Mouse (Mus musculus) heart, postnatal 0 days (tissue): ENCODE measurements at regions not wholly inside any gene's neighbourhood (a gene's known extent, or its start where the extent isn't known, plus 50 kb on each side); places are given as distances from the start of the nearest gene placed in this dataset.

Experiments used
- ATAC-seq: fragments of 200-750 bp; cut with Nextera tagmentation; 2 replicates; pipeline ENCODE4 v1.8.0; 2017; ENCODE audit warnings: low read depth, moderate number of reproducible peaks, moderate library complexity; ENCODE audit not compliant: insufficient read depth
- DNase-seq: peaks from one replicate; pipeline ENCODE4 v3.0.0-alpha.2; 2016; ENCODE audit warnings: low spot score
- H3K27ac ChIP-seq: fragments of 300-500 bp; sonication (generic); 2 replicates; pipeline ENCODE4 v1.5.1; 2014; ENCODE audit warnings: low read depth, mild to moderate bottlenecking
- H3K27me3 ChIP-seq: fragments of 300-500 bp; sonication (generic); 2 replicates; pipeline ENCODE4 v1.6.1; 2014; ENCODE audit warnings: low read length, mixed read lengths; ENCODE audit not compliant: control insufficient read depth, insufficient read depth
- H3K36me3 ChIP-seq: fragments of 300-500 bp; sonication (generic); replicated peaks from 2 replicates; pipeline ENCODE4 v1.6.1; 2014; ENCODE audit warnings: low read length, mixed read lengths; ENCODE audit not compliant: control insufficient read depth, insufficient read depth
- H3K4me1 ChIP-seq: fragments of 300-500 bp; sonication (generic); 2 replicates; pipeline ENCODE4 v1.6.1; 2014; ENCODE audit warnings: antibody characterized with exemption; ENCODE audit not compliant: control insufficient read depth, insufficient read depth
- H3K4me2 ChIP-seq: fragments of 300-500 bp; sonication (generic); 2 replicates; pipeline ENCODE4 v1.6.1; 2014; ENCODE audit warnings: low read depth, mild to moderate bottlenecking, low read length, moderate library complexity
- H3K4me3 ChIP-seq: fragments of 300-500 bp; sonication (generic); 2 replicates; pipeline ENCODE4 v1.5.1; 2014; ENCODE audit warnings: low read depth, low read length
- H3K9ac ChIP-seq: fragments of 300-500 bp; sonication (generic); replicated peaks from 2 replicates; pipeline ENCODE4 v1.6.1; 2014; ENCODE audit warnings: low read depth, low read length, mixed read lengths
- H3K9me3 ChIP-seq: fragments of 300-500 bp; sonication (generic); replicated peaks from 2 replicates; pipeline ENCODE4 v1.6.1; 2016; ENCODE audit warnings: low read length; ENCODE audit not compliant: control insufficient read depth
- CTCF ChIP-seq: IDR thresholded peaks from 2 replicates; pipeline ENCODE4 v1.5.1; 2016; ENCODE audit warnings: antibody characterized with exemption, control low read depth, low read depth
- EP300 ChIP-seq: IDR thresholded peaks from 2 replicates; pipeline ENCODE4 v1.6.1; 2016; ENCODE audit warnings: antibody characterized with exemption, low read depth
- WGBS: fragments of 180-500 bp; shearing (Covaris S2); extraction: QIAGEN DNeasy Blood & Tissue Kit; methylation state at CpG from one replicate; pipeline ENCODE4 v1.1.7; 2014; 5-methylcytosine and 5-hydroxymethylcytosine counted together

DNA sequence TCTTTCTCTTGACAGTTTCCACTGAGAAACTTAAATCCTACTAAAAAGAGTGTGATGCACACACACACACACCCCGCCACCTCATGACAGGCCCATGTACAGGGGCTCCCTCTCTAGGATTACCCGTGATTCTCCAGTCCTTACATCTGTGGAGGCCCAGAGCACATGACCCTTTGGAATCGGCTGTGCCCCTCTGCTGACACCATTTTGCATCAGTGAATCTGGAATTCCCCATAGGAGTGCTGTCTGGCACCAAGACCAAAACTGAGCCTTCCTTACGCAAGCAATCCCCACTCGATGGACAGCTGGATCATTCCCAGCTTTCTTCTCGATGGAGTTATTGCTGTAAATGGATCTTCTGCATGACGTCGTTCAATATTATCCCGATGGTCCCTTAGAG is 180.3 kb downstream of the Tfap2c start:
- Histone ChIP-seq H3K9me3 (no peaks in the 10 kb centered on the region), H3K36me3 (no peaks in the 10 kb centered on the region), H3K9ac (no peak overlapping the region), H3K4me1 (no peaks in the 10 kb centered on the region), H3K4me3 (no peak overlapping the region), H3K4me2 (no peak overlapping the region), H3K27me3 (peaks cover 90% of the 10 kb centered on the region), H3K27ac (no peak overlapping the region)
- DNase-seq (no peak), ATAC-seq (no peak)
- 71% methylated on average over 9 of the region's 9 CpGs for WGBS
- TF ChIP-seq EP300: no peak
- no peak for TF ChIP-seq CTCF

- no peak overlapping the region for H3K27ac ChIP-seq
- H3K4me3 ChIP-seq: no peak overlapping the region
- H3K4me1 ChIP-seq: no peaks in the 10 kb centered on the region
- no peaks in the 10 kb centered on the region for H3K36me3 ChIP-seq
- H3K9ac ChIP-seq: no peak overlapping the region
- no peaks in the 10 kb centered on the region for H3K9me3 ChIP-seq
- H3K4me2 ChIP-seq: no peak overlapping the region
- DNase-seq: no peak
- ATAC-seq: no peak
- no peak for TF ChIP-seq EP300
- peaks cover 99% of the 10 kb centered on the region for H3K27me3 ChIP-seq
- 3% methylated on average over 18 of the region's 18 CpGs for WGBS
Measured at GRCm38 (mm10) chr2:172731408-172731807, 182.0 kb downstream of the Tfap2c start.

DNA sequence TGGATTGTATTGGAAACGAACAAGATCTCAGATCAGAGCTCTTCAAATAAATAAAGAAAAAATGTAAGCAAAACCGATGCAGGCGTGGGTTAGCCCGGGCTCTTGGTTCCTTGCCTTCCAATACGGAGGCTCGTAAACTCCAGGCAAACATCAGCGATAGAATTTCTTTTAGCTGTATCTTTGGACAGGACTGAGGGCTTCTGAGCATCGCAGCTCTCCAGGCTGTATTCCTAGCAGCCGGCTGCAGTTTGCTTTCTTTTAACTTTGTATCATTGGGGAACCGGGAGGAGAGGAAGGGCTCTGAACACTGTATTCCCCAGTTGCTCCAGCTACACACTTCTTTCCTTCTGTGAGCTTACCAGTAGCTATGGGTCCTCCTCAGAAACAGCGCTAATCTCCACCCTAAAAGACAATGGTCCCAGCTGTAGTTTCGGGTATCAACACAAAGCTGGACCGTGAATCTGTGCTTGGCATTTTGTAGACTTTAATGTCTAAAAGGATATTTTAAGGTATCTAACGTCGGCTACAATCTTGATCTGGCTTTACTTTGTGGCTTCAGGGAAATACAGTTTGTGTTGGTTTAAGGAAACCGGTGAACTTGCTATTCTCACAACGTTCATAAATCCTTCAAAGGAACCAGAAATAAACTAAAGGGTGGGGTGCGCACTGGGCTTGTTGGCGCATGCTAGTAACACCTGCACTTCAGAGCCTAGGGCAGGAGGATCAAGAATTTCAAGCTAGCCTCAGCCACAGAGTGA is 183.2 kb downstream of the Tfap2c start:
- Histone ChIP-seq H3K27ac (no peak overlapping the region), H3K9ac (no peak overlapping the region), H3K4me1 (no peaks in the 10 kb centered on the region), H3K27me3 (peaks cover 92% of the 10 kb centered on the region), H3K36me3 (no peaks in the 10 kb centered on the region), H3K9me3 (no peaks in the 10 kb centered on the region), H3K4me3 (no peak overlapping the region), H3K4me2 (no peak overlapping the region)
- WGBS: 11% methylated on average over 19 of the region's 19 CpGs
- no peak for TF ChIP-seq EP300
- no peak for TF ChIP-seq CTCF
- ATAC-seq (no peak), DNase-seq (no peak)

DNA sequence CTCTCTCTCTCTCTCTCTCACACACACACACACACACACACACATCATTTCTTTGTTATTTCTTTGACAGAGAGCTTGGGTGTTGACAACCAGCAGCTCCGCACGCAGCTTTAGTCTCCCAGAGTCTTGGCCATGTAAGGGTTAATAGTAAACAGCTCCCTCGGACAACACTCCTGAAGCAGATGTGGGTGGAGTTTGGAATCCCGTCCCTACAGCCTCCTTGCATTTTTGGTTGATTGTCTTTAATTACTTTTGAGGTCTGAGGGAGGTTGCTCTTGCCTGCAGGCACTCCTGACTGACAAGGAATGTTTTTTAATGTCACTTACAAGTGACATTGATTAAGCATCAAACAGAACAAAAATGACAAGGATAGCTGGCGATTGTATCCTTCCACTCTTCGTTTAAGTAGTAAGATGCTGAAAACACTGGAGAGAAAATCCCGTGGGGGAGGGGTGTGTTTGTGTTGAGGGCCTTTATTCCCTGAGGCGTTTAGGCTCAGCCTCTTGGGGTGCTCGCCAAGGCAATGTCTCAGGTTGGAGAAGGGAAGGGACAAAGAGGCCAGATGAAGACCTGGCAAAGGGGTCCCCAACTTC is 184.1 kb downstream of the Tfap2c start:
- Histone ChIP-seq H3K4me2 (no peak overlapping the region), H3K9me3 (no peaks in the 10 kb centered on the region), H3K4me1 (no peaks in the 10 kb centered on the region), H3K27me3 (peaks cover 92% of the 10 kb centered on the region), H3K4me3 (no peak overlapping the region), H3K9ac (no peak overlapping the region), H3K27ac (no peak overlapping the region), H3K36me3 (no peaks in the 10 kb centered on the region)
- ATAC-seq: no peak
- WGBS: 7% methylated on average over 9 of the region's 9 CpGs
- no peak for TF ChIP-seq EP300
- no peak for DNase-seq

- Histone ChIP-seq H3K4me3 (no peak overlapping the region), H3K36me3 (no peaks in the 10 kb centered on the region), H3K4me1 (no peaks in the 10 kb centered on the region), H3K9ac (no peak overlapping the region), H3K9me3 (no peaks in the 10 kb centered on the region), H3K27ac (no peak overlapping the region), H3K27me3 (peaks cover 92% of the 10 kb centered on the region), H3K4me2 (no peak overlapping the region)
- DNase-seq: no peak
- 16% methylated on average over 6 of the region's 6 CpGs for WGBS
- no peak for ATAC-seq
- TF ChIP-seq EP300 (no peak), CTCF (no peak)
Measured at GRCm38 (mm10) chr2:172735621-172736020, 186.2 kb downstream of the Tfap2c start.

DNA sequence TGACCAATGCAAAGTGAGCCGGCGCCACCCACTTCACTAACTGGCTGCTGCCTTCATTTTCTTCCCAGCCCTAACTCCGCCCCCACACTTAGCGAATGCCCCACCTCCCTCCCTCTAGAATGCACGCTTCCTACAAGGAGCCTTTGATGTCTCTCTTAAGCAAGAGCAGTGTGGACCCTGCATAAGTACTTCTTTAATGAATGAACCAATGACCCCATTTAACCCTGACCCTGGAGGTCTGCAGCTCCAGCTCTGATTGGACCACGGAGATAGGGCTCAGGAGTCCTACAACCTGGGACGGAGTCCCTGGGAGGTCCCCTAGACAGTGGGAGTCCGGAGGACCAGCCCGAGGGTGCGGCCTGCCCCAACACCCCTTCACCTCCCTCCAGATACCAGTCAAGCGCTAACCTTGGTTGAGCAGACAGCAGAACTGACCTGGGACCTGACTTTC is 189.7 kb downstream of the Tfap2c start:
- DNase-seq (no peak), ATAC-seq (no peak)
- TF ChIP-seq CTCF: no peak
- no peak for TF ChIP-seq EP300
- Histone ChIP-seq H3K4me2 (no peak overlapping the region), H3K9me3 (no peaks in the 10 kb centered on the region), H3K27me3 (peaks cover 63% of the 10 kb centered on the region), H3K4me3 (no peak overlapping the region), H3K4me1 (no peaks in the 10 kb centered on the region), H3K27ac (no peak overlapping the region), H3K36me3 (no peaks in the 10 kb centered on the region), H3K9ac (no peak overlapping the region)
- 19% methylated on average over 11 of the region's 11 CpGs for whole genome bisulfite sequencing
